Mouse (Mus musculus) small intestine, adult 2 months (tissue): Measurements from ENCODE around the gene Baiap2. TPM values are rescaled to one million over a fixed set of nuclear protein-coding genes. Genes with fewer than 3 reads are reported as not detected.

ENCODE experiments used
- H3K27ac ChIP-seq: fragments of 200-500 bp; 2 replicates; pipeline ENCODE4 v1.5.1; 2012; ENCODE audit warnings: low read depth, low read length, control low read depth, inconsistent platforms; ENCODE audit not compliant: insufficient read depth
- H3K27me3 ChIP-seq: fragments of 200-500 bp; 2 replicates; pipeline ENCODE4 v1.6.1; 2012; ENCODE audit warnings: mild to moderate bottlenecking, moderate library complexity, low read length, inconsistent platforms; ENCODE audit not compliant: control insufficient read depth, insufficient read depth
- H3K36me3 ChIP-seq: fragments of 200-500 bp; 2 replicates; pipeline ENCODE4 v1.6.1; 2012; ENCODE audit warnings: mild to moderate bottlenecking, low read length, control low read depth, inconsistent platforms; ENCODE audit not compliant: control insufficient read depth, insufficient read depth
- H3K4me1 ChIP-seq: fragments of 200-500 bp; 2 replicates; pipeline ENCODE4 v1.6.1; 2012; ENCODE audit warnings: low read length, inconsistent platforms, mixed read lengths; ENCODE audit not compliant: control insufficient read depth, insufficient read depth, insufficient read length
- H3K4me3 ChIP-seq: fragments of 200-500 bp; 2 replicates; pipeline ENCODE4 v1.5.1; 2012; ENCODE audit warnings: low read depth, mild to moderate bottlenecking, control low read depth, inconsistent platforms, low read length, moderate library complexity
- CTCF ChIP-seq: fragments of 200-500 bp; IDR thresholded peaks from 2 replicates; pipeline ENCODE4 v1.5.1; 2012; ENCODE audit warnings: low read depth, mild to moderate bottlenecking, control low read depth, inconsistent platforms, low read length, moderate library complexity, mixed read lengths; ENCODE audit not compliant: insufficient replicate concordance, insufficient read length; ENCODE audit errors: extremely low read depth
- POLR2A ChIP-seq: fragments of 200-500 bp; IDR thresholded peaks from 2 replicates; pipeline ENCODE4 v1.6.1; 2012; ENCODE audit warnings: low read depth, mild to moderate bottlenecking, control low read depth, inconsistent platforms, low read length, moderate library complexity
- WGBS: fragments of 180-500 bp; shearing (Covaris S2); methylation state at CpG from one replicate; pipeline ENCODE4 v1.1.7; 2018; 5-methylcytosine and 5-hydroxymethylcytosine counted together
- polyA plus RNA-seq: library from polyadenylated mRNA; depleted of rRNA; stranded (reverse); fragments of >200 nt; gene quantifications from 2 replicates; pipeline ENCODE4 v1.2.3, GENCODE M21; 2012; rRNA removed

The Baiap2 gene
- polyA plus RNA-seq, 1 experiment: 10.7 TPM

GRCm38 (mm10) chr11:120055953-120056732 lies 113.6 kb downstream of the Baiap2 start:
- Histone ChIP-seq H3K4me1 (peaks cover 4% of the 10 kb centered on the region; the same call in 1 of the 2 replicates), H3K27ac (no peak overlapping the region), H3K27me3 (no peaks in the 10 kb centered on the region), H3K36me3 (no peaks in the 10 kb centered on the region), H3K4me3 (no peak overlapping the region)
- WGBS: 85% methylated on average over 12 of the region's 12 CpGs
- TF ChIP-seq POLR2A (no peak), CTCF (no peak)

Other genes with a start within 250 kb of the Baiap2 start
- gene Chmp6, start 29.3 kb upstream of the Baiap2 start, polyA plus RNA-seq: 69.0 and 137 TPM in 2 replicates
- 4.6 and 6.0 TPM in 2 replicates for gene Aatk, start 104.4 kb downstream of the Baiap2 start, polyA plus RNA-seq
- 3.2 TPM in 2 replicates for gene Cep131, start 144.1 kb downstream of the Baiap2 start, polyA plus RNA-seq
- 47.0 and 79.3 TPM in 2 replicates for gene Tepsin, start 156.0 kb downstream of the Baiap2 start, polyA plus RNA-seq
- 47.0 and 74.1 TPM in 2 replicates for gene Ndufaf8, start 156.2 kb downstream of the Baiap2 start, polyA plus RNA-seq
- gene Slc38a10, start 208.6 kb downstream of the Baiap2 start, polyA plus RNA-seq: 59.0 and 108 TPM in 2 replicates